Comparison of ENCODE assay signal across 8 mouse cellular contexts in genomic region chr12:112665445-112665844, GRCm38 (mm10). TPM values are rescaled to one million over a fixed set of nuclear protein-coding genes. Genes with fewer than 3 reads are reported as not detected.
DNase-seq lines count a peak whose midpoint lies in the region; ATAC-seq and TF ChIP-seq lines count a peak whose summit lies in the region.

No protein-coding gene starts in this region.

- peak overlapping the region; percentile 88 for H3K27ac ChIP-seq in heart, embryonic 12.5 days (ENCODE audit: poor library complexity, severe bottlenecking)
- H3K27ac ChIP-seq in kidney, embryonic 16.5 days (ENCODE audit: low read length) = peak overlapping the region; percentile 20; the same call in 1 of the 2 replicates

- H3K36me3 ChIP-seq in heart, embryonic 12.5 days = peaks cover 92% of the 10 kb centered on the region
- peaks cover 49% of the 10 kb centered on the region for H3K36me3 ChIP-seq in kidney, embryonic 16.5 days (ENCODE audit: insufficient read depth, low read length)

- peak overlapping the region; percentile 42 for H3K4me2 ChIP-seq in heart, embryonic 12.5 days
- no peak overlapping the region for H3K4me2 ChIP-seq in kidney, embryonic 16.5 days (replicated peaks; ENCODE audit: low read depth, low read length)

- H3K4me3 ChIP-seq in heart, embryonic 12.5 days = no peak overlapping the region
- no peak overlapping the region for H3K4me3 ChIP-seq in kidney, embryonic 16.5 days (ENCODE audit: low read length)
- H3K4me3 ChIP-seq in lung, adult 2 months (replicated peaks; ENCODE audit: extremely low read depth, low read depth, low read length) = no peak overlapping the region

- H3K4me1 ChIP-seq in heart, embryonic 12.5 days (replicated peaks) = peaks cover 100% of the 10 kb centered on the region
- H3K4me1 ChIP-seq in kidney, embryonic 16.5 days (ENCODE audit: insufficient read depth, low read length) = peaks cover 88% of the 10 kb centered on the region
- H3K4me1 ChIP-seq in lung, adult 2 months (ENCODE audit: control insufficient read depth, insufficient read depth, low read length) = peaks cover 34% of the 10 kb centered on the region

- 35% methylated on average over 18 of the region's 18 CpGs for WGBS in heart, embryonic 12.5 days
- 38% methylated on average over 18 of the region's 18 CpGs for WGBS in kidney, embryonic 16.5 days
- WGBS in lung, adult 2 months = 19% methylated on average over 18 of the region's 18 CpGs

- DNase-seq in adrenal gland, adult 18-20 months (ENCODE audit: low spot score in 2 of 2) = peak; percentile 68
- DNase-seq in adrenal gland, postnatal 4 days (ENCODE audit: low spot score in 2 of 2) = no peak
- DNase-seq in cerebellum, postnatal 4 days (ENCODE audit: low spot score in 2 of 2) = peak; percentile 71 to 84
- DNase-seq in lung, adult 2 months = peak; percentile 67
- DNase-seq in right cerebral cortex, adult 18-20 months = peak; percentile 83
- no peak for DNase-seq in spleen, postnatal 14 days (ENCODE audit: low spot score in 2 of 2)

- peak overlapping the region; percentile 60 for H3K9ac ChIP-seq in heart, embryonic 12.5 days
- 0 out of 2 replicates have a peak overlapping the region, but pooled peaks have one; percentile 2 for H3K9ac ChIP-seq in kidney, embryonic 16.5 days (replicated peaks; ENCODE audit: low read length)

- no peaks in the 10 kb centered on the region for H3K27me3 ChIP-seq in heart, embryonic 12.5 days (replicated peaks)
- H3K27me3 ChIP-seq in kidney, embryonic 16.5 days (ENCODE audit: insufficient read depth, low read length) = no peaks in the 10 kb centered on the region

- no peaks in the 10 kb centered on the region for H3K9me3 ChIP-seq in heart, embryonic 12.5 days (replicated peaks)
- H3K9me3 ChIP-seq in kidney, embryonic 16.5 days (ENCODE audit: low read length) = no peaks in the 10 kb centered on the region

- TF ChIP-seq CTCF in lung, adult 2 months (IDR thresholded peaks at IDR 0.05; ENCODE audit: insufficient read depth, low read length) = no peak

- no peak for TF ChIP-seq POLR2A in lung, adult 2 months (IDR thresholded peaks at IDR 0.05; ENCODE audit: borderline replicate concordance, extremely low read depth, low read depth, low read length)

- ATAC-seq in heart, embryonic 12.5 days (ENCODE audit: insufficient number of reproducible peaks, low FRiP score) = no peak
- no peak for ATAC-seq in kidney, embryonic 16.5 days (ENCODE audit: low FRiP score, low TSS enrichment)

RNA-seq across cellular contexts. Expression of gene Akt1, which starts 9.2 kb away (rescaled TPM):
- 100 to 1,000 TPM; 184 to 355 TPM for total RNA-seq in adrenal gland, adult 18-20 months (2021)
- total RNA-seq in adrenal gland, postnatal 4 days (2021) = 100 to 1,000 TPM; 334 to 351 TPM
- polyA plus RNA-seq in heart, embryonic 12.5 days (2016; fragmentation: Nextera tagmentation; extraction: Ambion mirVana) = 180 and 184 TPM in 2 replicates
- 49.5 TPM in 2 replicates for polyA plus RNA-seq in kidney, embryonic 16.5 days (2015; fragmentation: Nextera tagmentation; extraction: Ambion mirVana)
- polyA plus RNA-seq in lung, adult 2 months (2012; rRNA removed) = 166 and 187 TPM in 2 replicates

RNA-seq across cellular contexts. Expression of gene Zbtb42, which starts 13.2 kb away (rescaled TPM):
- 1 to 10 TPM; 4.5 to 6.9 TPM for total RNA-seq in adrenal gland, adult 18-20 months (2021)
- total RNA-seq in adrenal gland, postnatal 4 days (2021) = 1 to 10 TPM; 6.4 to 6.8 TPM
- 4.7 and 6.4 TPM in 2 replicates for polyA plus RNA-seq in heart, embryonic 12.5 days (2016; fragmentation: Nextera tagmentation; extraction: Ambion mirVana)
- 6.4 and 7.0 TPM in 2 replicates for polyA plus RNA-seq in kidney, embryonic 16.5 days (2015; fragmentation: Nextera tagmentation; extraction: Ambion mirVana)
- 40.9 and 51.2 TPM in 2 replicates for polyA plus RNA-seq in lung, adult 2 months (2012; rRNA removed)

RNA-seq across cellular contexts. Expression of gene Siva1, which starts 21.0 kb away (rescaled TPM):
- 10 to 100 TPM; 36.6 to 43.6 TPM for total RNA-seq in adrenal gland, adult 18-20 months (2021)
- 10 to 100 TPM; 69.9 to 72.6 TPM for total RNA-seq in adrenal gland, postnatal 4 days (2021)
- polyA plus RNA-seq in heart, embryonic 12.5 days (2016; fragmentation: Nextera tagmentation; extraction: Ambion mirVana) = 99.4 and 116 TPM in 2 replicates
- polyA plus RNA-seq in kidney, embryonic 16.5 days (2015; fragmentation: Nextera tagmentation; extraction: Ambion mirVana) = 273 and 296 TPM in 2 replicates
- 58.6 and 66.5 TPM in 2 replicates for polyA plus RNA-seq in lung, adult 2 months (2012; rRNA removed)

RNA-seq across cellular contexts. Expression of gene Adssl1, which starts 45.6 kb away (rescaled TPM):
- total RNA-seq in adrenal gland, adult 18-20 months (2021) = 10 to 100 TPM; 17.1 to 31.3 TPM
- total RNA-seq in adrenal gland, postnatal 4 days (2021) = 10 to 100 TPM; 17.1 to 19.5 TPM
- 81.7 and 86.4 TPM in 2 replicates for polyA plus RNA-seq in heart, embryonic 12.5 days (2016; fragmentation: Nextera tagmentation; extraction: Ambion mirVana)
- polyA plus RNA-seq in kidney, embryonic 16.5 days (2015; fragmentation: Nextera tagmentation; extraction: Ambion mirVana) = 10.7 and 12.7 TPM in 2 replicates
- polyA plus RNA-seq in lung, adult 2 months (2012; rRNA removed) = 33.3 and 39.0 TPM in 2 replicates

RNA-seq across cellular contexts. Expression of gene Cep170b, which starts 54.8 kb away (rescaled TPM):
- total RNA-seq in adrenal gland, adult 18-20 months (2021) = 10 to 100 TPM; 36.4 to 48.5 TPM
- total RNA-seq in adrenal gland, postnatal 4 days (2021) = 10 to 100 TPM; 49.2 to 56.6 TPM
- 7.0 and 7.3 TPM in 2 replicates for polyA plus RNA-seq in heart, embryonic 12.5 days (2016; fragmentation: Nextera tagmentation; extraction: Ambion mirVana)
- polyA plus RNA-seq in kidney, embryonic 16.5 days (2015; fragmentation: Nextera tagmentation; extraction: Ambion mirVana) = 15.7 and 17.5 TPM in 2 replicates
- 68.2 and 73.2 TPM in 2 replicates for polyA plus RNA-seq in lung, adult 2 months (2012; rRNA removed)

Comparison
In these comparisons a context has a peak if more than half of its experiments do, and no peak if none do; other contexts are left out.
1. DNase-seq: peak in adrenal gland, adult 18-20 months (2 of 2), cerebellum, postnatal 4 days (2 of 2), lung, adult 2 months (single experiment) and right cerebral cortex, adult 18-20 months (single experiment); none in adrenal gland, postnatal 4 days (0 of 2) and spleen, postnatal 14 days (0 of 2).